In the genomic region with DNA sequence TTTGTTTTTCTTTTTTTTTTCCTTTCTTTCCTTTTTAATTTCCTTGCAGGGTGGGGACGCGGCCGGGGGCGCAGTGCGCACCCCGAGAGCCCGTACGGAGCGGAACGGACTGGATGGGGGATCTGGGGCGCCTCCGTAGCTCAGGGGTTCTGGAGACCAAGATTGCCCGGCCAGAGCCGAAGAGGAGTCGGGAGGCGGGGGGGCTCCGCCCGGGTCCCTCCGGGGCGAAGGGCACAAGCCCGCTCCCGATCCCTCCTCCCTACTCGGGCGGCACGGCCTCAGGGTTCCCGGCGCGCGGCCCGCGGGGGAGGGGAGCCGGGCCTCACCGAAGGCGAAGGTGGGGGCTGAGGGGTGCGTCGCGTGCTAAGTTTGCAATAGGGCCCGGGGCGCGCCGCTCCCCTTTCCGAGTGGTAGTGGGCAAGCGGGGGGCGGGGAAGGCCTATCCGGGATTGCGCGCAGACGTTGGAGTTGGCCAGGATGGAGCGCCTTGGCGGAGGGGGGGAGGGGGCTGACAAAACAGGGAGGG, we compare ENCODE assay signal across 8 mouse cellular contexts. TPM values are rescaled to one million over a fixed set of nuclear protein-coding genes. Genes with fewer than 3 reads are reported as not detected.
DNase-seq lines count a peak whose midpoint lies in the region; ATAC-seq lines count a peak whose summit lies in the region.

No protein-coding gene starts in this region.

- under 1% methylated on average over 46 of the region's 50 CpGs for WGBS in intestine, embryonic 16.5 days
- under 1% methylated on average over 48 of the region's 50 CpGs for whole genome bisulfite sequencing in liver, embryonic 13.5 days (ENCODE audit: insufficient replicate concordance)
- under 1% methylated on average over 45 of the region's 50 CpGs for WGBS in neural tube, embryonic 15.5 days

- peak overlapping the region; percentile 95 for H3K9ac ChIP-seq in intestine, embryonic 16.5 days (ENCODE audit: low read depth, low read length)
- peak overlapping the region; percentile 97 for H3K9ac ChIP-seq in liver, embryonic 13.5 days
- H3K9ac ChIP-seq in neural tube, embryonic 15.5 days (replicated peaks), result peak overlapping the region; percentile 94

- H3K9me3 ChIP-seq in intestine, embryonic 16.5 days (ENCODE audit: control insufficient read depth, low read length), result no peaks in the 10 kb centered on the region
- no peaks in the 10 kb centered on the region for H3K9me3 ChIP-seq in liver, embryonic 13.5 days (replicated peaks)
- H3K9me3 ChIP-seq in neural tube, embryonic 15.5 days (replicated peaks), result no peaks in the 10 kb centered on the region

- H3K4me2 ChIP-seq in intestine, embryonic 16.5 days (ENCODE audit: low read depth, low read length), result peak overlapping the region; percentile 91
- H3K4me2 ChIP-seq in liver, embryonic 13.5 days, result peak overlapping the region; percentile 95
- H3K4me2 ChIP-seq in neural tube, embryonic 15.5 days, result peak overlapping the region; percentile 98

- H3K4me1 ChIP-seq in intestine, embryonic 16.5 days (ENCODE audit: control insufficient read depth, insufficient read depth, low read length), result peaks cover 32% of the 10 kb centered on the region
- H3K4me1 ChIP-seq in liver, embryonic 13.5 days (replicated peaks), result peaks cover 68% of the 10 kb centered on the region
- H3K4me1 ChIP-seq in neural tube, embryonic 15.5 days, result peaks cover 54% of the 10 kb centered on the region

- no peaks in the 10 kb centered on the region for H3K27me3 ChIP-seq in intestine, embryonic 16.5 days (replicated peaks; ENCODE audit: control insufficient read depth, insufficient read depth, low read length)
- H3K27me3 ChIP-seq in liver, embryonic 13.5 days, result no peaks in the 10 kb centered on the region
- H3K27me3 ChIP-seq in neural tube, embryonic 15.5 days (replicated peaks), result peaks cover 31% of the 10 kb centered on the region

- ATAC-seq in intestine, embryonic 16.5 days, result peak; percentile 22
- ATAC-seq in liver, embryonic 13.5 days (ENCODE audit: low read depth), result peak; percentile 3; the same call in 1 of the 2 replicates
- peak; percentile 42 for ATAC-seq in neural tube, embryonic 15.5 days (ENCODE audit: low FRiP score)

- intact Hi-C loops in gastrocnemius, postnatal 36 days (cut with DNase I), result loop anchor here (5.0 kb wide), 1 partner anchor 36 kb away; no protein-coding TSS in a partner anchor

- peak overlapping the region; percentile 99 for H3K27ac ChIP-seq in intestine, embryonic 16.5 days (ENCODE audit: low read length)
- H3K27ac ChIP-seq in liver, embryonic 13.5 days, result peak overlapping the region; percentile 99
- peak overlapping the region; percentile 98 for H3K27ac ChIP-seq in neural tube, embryonic 15.5 days (replicated peaks)

- peak overlapping the region; percentile 90 for H3K4me3 ChIP-seq in intestine, embryonic 16.5 days (ENCODE audit: low read length)
- peak overlapping the region; percentile 92 for H3K4me3 ChIP-seq in liver, embryonic 13.5 days (replicated peaks)
- H3K4me3 ChIP-seq in neural tube, embryonic 15.5 days (replicated peaks), result peak overlapping the region; percentile 77

- DNase-seq in right cerebral cortex, adult 2 months (ENCODE audit: low spot score in 2 of 2), result peak; percentile 72 to 78
- DNase-seq in right cerebral cortex, postnatal 10 days (ENCODE audit: low spot score in 2 of 2), result no peak
- peak; percentile 92 for DNase-seq in cerebellum, adult 9-11 months
- DNase-seq in gastrocnemius, postnatal 36 days, result peak; percentile 76 to 79
- peak; percentile 75 for DNase-seq in liver, embryonic 13.5 days
- peak; percentile 87 for DNase-seq in thymus, postnatal 25 days

- H3K36me3 ChIP-seq in intestine, embryonic 16.5 days (ENCODE audit: control insufficient read depth, insufficient read depth, low read length), result no peaks in the 10 kb centered on the region
- H3K36me3 ChIP-seq in liver, embryonic 13.5 days, result peaks cover 31% of the 10 kb centered on the region
- no peaks in the 10 kb centered on the region for H3K36me3 ChIP-seq in neural tube, embryonic 15.5 days

RNA-seq across cellular contexts. Expression of gene Zbtb7a, which starts 1.7 kb away (rescaled TPM):
- total RNA-seq in gastrocnemius, postnatal 36 days (2021), result 10 to 100 TPM; 22.4 to 27.8 TPM
- 46.2 and 47.4 TPM in 2 replicates for polyA plus RNA-seq in intestine, embryonic 16.5 days (2015; fragmentation: Nextera tagmentation; extraction: Ambion mirVana)
- polyA plus RNA-seq in liver, embryonic 13.5 days (2015; fragmentation: Nextera tagmentation; extraction: Ambion mirVana), result 49.1 and 49.6 TPM in 2 replicates
- polyA plus RNA-seq in neural tube, embryonic 15.5 days (2015; fragmentation: Nextera tagmentation; extraction: Ambion mirVana), result 14.8 and 21.0 TPM in 2 replicates

RNA-seq across cellular contexts. Expression of gene Pias4, which starts 31.0 kb away (rescaled TPM):
- total RNA-seq in gastrocnemius, postnatal 36 days (2021), result 10 to 100 TPM; 14.0 to 16.3 TPM
- polyA plus RNA-seq in intestine, embryonic 16.5 days (2015; fragmentation: Nextera tagmentation; extraction: Ambion mirVana), result 52.5 and 54.4 TPM in 2 replicates
- 23.5 and 23.8 TPM in 2 replicates for polyA plus RNA-seq in liver, embryonic 13.5 days (2015; fragmentation: Nextera tagmentation; extraction: Ambion mirVana)
- 52.8 and 57.3 TPM in 2 replicates for polyA plus RNA-seq in neural tube, embryonic 15.5 days (2015; fragmentation: Nextera tagmentation; extraction: Ambion mirVana)

RNA-seq across cellular contexts. Expression of gene Map2k2, which starts 31.1 kb away (rescaled TPM):
- 100 to 1,000 TPM; 160 to 174 TPM for total RNA-seq in gastrocnemius, postnatal 36 days (2021)
- 214 and 225 TPM in 2 replicates for polyA plus RNA-seq in intestine, embryonic 16.5 days (2015; fragmentation: Nextera tagmentation; extraction: Ambion mirVana)
- polyA plus RNA-seq in liver, embryonic 13.5 days (2015; fragmentation: Nextera tagmentation; extraction: Ambion mirVana), result 127 and 130 TPM in 2 replicates
- polyA plus RNA-seq in neural tube, embryonic 15.5 days (2015; fragmentation: Nextera tagmentation; extraction: Ambion mirVana), result 227 and 241 TPM in 2 replicates

RNA-seq across cellular contexts. Expression of gene Creb3l3, which starts 38.1 kb away (rescaled TPM):
- under 1 TPM in 1 of 2 experiments, not detected in 1; 0.23 TPM for total RNA-seq in gastrocnemius, postnatal 36 days (2021)
- 123 and 180 TPM in 2 replicates for polyA plus RNA-seq in intestine, embryonic 16.5 days (2015; fragmentation: Nextera tagmentation; extraction: Ambion mirVana)
- polyA plus RNA-seq in liver, embryonic 13.5 days (2015; fragmentation: Nextera tagmentation; extraction: Ambion mirVana), result 22.3 and 22.5 TPM in 2 replicates
- 0.38 and 0.56 TPM in 2 replicates for polyA plus RNA-seq in neural tube, embryonic 15.5 days (2015; fragmentation: Nextera tagmentation; extraction: Ambion mirVana)

RNA-seq across cellular contexts. Expression of gene Eef2, which starts 39.7 kb away (rescaled TPM):
- total RNA-seq in gastrocnemius, postnatal 36 days (2021), result 100 to 1,000 TPM; 880 to 957 TPM
- polyA plus RNA-seq in intestine, embryonic 16.5 days (2015; fragmentation: Nextera tagmentation; extraction: Ambion mirVana), result 526 and 531 TPM in 2 replicates
- polyA plus RNA-seq in liver, embryonic 13.5 days (2015; fragmentation: Nextera tagmentation; extraction: Ambion mirVana), result 369 and 384 TPM in 2 replicates
- polyA plus RNA-seq in neural tube, embryonic 15.5 days (2015; fragmentation: Nextera tagmentation; extraction: Ambion mirVana), result 493 and 549 TPM in 2 replicates

Comparison
In these comparisons a context has a peak if more than half of its experiments do, and no peak if none do; other contexts are left out.
1. DNase-seq: peak in right cerebral cortex, adult 2 months (2 of 2), cerebellum, adult 9-11 months (single experiment), gastrocnemius, postnatal 36 days (2 of 2), liver, embryonic 13.5 days (single experiment) and thymus, postnatal 25 days (single experiment); none in right cerebral cortex, postnatal 10 days (0 of 2).
2. Peak in every context shown above with its lines, with median percentiles within 50 percentile points of each other: ATAC-seq, H3K27ac ChIP-seq, H3K4me2 ChIP-seq, H3K4me3 ChIP-seq and H3K9ac ChIP-seq.